Mouse (Mus musculus) liver, adult (tissue): ENCODE results near the gene Olfr887.

ENCODE experiments used
- GATA4 ChIP-seq: IDR thresholded peaks from 2 replicates; pipeline ENCODE4 v1.6.1; 2014; ENCODE audit warnings: mild to moderate bottlenecking, low read length; ENCODE audit not compliant: insufficient replicate concordance

Gene Olfr887

DNA sequence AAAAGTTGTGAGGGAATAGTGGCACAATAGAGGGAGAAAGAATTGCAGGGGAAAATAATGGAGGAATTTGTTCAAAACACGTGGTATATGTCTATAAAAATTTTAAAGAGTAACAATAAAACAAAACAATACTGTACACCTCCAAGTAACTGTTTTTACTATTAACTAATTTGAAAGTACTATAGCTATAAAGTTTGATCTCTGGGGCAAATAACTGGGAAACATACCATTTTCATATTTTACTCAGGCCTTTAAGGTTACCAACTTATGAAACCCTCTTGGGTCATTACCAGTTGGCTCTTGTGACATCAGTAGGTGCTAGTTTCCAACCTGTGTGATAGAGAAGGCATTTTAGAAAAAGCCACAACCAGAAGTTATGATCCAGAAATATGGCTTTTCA lies at the start of gene Olfr887:
Gene Olfr887 (plus strand): TSS at position 301 of the 400 bp plus-strand sequence.
- TF ChIP-seq GATA4 = no peak

DNA sequence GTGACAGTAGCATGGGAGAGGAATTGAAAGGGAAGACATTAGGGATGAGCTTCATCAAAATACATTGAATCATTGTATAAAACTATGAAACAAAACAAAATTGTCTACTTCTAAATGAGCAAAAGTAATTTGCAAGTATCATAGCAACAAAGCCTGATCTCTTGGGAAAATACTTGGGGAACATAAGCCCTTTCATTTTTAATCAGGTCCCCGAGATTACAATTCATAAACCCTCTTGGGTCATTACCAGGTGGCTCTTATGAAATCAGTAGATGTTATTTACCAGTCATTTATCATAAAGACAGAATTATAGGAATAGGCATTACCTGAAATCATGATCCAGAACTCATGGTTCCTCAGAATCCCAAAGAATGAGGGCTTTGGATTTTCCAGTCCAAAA lies 37.6 kb upstream of the Olfr887 start, which contains the start of gene Olfr884:
Gene Olfr884 (plus strand): TSS at position 301 of the 400 bp plus-strand sequence.
- TF ChIP-seq GATA4 = no peak

DNA sequence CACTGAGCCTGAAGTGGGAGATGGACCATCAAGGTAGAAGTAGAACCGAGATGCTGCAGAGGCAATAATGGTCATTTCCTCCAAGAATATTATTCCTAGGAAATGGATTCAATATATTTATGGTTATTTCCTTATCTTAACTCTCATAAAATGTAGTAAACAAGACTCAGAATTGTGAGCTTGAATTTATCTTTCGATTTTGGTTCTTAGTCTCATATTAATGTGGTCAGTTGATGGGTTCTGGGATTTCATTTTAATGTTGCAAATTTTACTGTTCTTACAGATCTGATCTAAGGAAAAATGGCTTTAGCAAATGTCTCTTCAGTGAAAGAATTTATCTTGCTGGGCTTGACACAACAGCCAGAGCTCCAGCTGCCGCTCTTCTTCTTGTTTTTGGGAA lies 22.9 kb upstream of the Olfr887 start, which contains the start of gene Olfr885:
Gene Olfr885 (plus strand): TSS at position 301 of the 400 bp plus-strand sequence.
- TF ChIP-seq GATA4 = no peak

DNA sequence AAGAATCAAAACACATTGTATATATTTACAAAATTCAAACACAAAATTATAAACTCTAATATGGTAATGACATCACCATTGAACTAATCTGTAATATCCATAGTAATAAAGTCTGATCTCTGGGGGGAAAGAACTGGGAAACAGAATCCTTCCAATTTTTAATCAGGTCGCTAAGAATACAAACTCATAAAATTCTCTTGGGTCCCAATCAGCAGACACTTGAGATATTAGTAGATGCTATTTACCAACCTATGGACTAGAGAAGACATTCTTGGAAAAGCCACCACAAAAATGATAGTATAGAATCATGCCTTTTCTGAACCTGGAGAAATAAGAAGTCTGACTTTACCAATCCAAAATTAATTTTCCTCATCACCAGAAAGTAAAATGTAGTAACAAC lies 24.0 kb downstream of the Olfr887 start, which contains the start of gene Olfr888:
Gene Olfr888 (plus strand): TSS at position 301 of the 400 bp plus-strand sequence.
- no peak for TF ChIP-seq GATA4

DNA sequence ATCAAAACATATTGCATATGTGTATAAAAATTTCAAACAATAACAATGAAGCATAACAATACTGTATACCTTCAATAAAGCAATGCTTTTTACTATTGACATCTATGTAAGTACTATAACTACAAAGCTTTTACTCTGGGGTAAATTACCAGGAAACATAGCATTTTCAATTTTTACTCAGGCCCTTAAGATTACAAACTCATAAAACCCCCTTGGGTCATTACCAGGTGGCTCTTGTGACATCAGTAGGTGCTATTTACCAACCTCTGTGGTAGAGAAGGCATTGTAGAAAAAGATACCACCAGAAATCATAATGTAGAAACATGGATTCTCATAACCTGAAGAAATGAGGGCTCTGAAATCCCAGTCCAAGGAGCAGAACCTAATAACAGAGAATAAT lies 31.0 kb downstream of the Olfr887 start, which contains the start of gene Olfr889:
Gene Olfr889 (plus strand): TSS at position 301 of the 400 bp plus-strand sequence.
- TF ChIP-seq GATA4 = no peak
